Mouse (Mus musculus) kidney, postnatal 0 days (tissue): ENCODE measurements at regions not wholly inside any gene's neighbourhood (a gene's known extent, or its start where the extent isn't known, plus 50 kb on each side); places are given as distances from the start of the nearest gene placed in this dataset.

ENCODE experiments used
- ATAC-seq: fragments of 200-750 bp; cut with Nextera tagmentation; replicated peaks from 2 replicates; pipeline ENCODE4 v1.8.0; 2017; ENCODE audit warnings: low read depth, moderate number of reproducible peaks, moderate TSS enrichment, moderate library complexity; ENCODE audit not compliant: low FRiP score
- DNase-seq: peaks from one replicate; pipeline ENCODE4 v3.0.0-alpha.2; 2016; ENCODE audit warnings: low spot score
- H3K27ac ChIP-seq: fragments of 300-500 bp; sonication (generic); 2 replicates; pipeline ENCODE4 v1.5.1; 2014; ENCODE audit warnings: mild to moderate bottlenecking
- H3K27me3 ChIP-seq: fragments of 300-500 bp; sonication (generic); 2 replicates; pipeline ENCODE4 v1.6.1; 2014; ENCODE audit warnings: low read length, mixed read lengths; ENCODE audit not compliant: insufficient read depth
- H3K36me3 ChIP-seq: fragments of 300-500 bp; sonication (generic); 2 replicates; pipeline ENCODE4 v1.6.1; 2014; ENCODE audit warnings: low read length, mixed read lengths; ENCODE audit not compliant: insufficient read depth
- H3K4me1 ChIP-seq: fragments of 300-500 bp; sonication (generic); replicated peaks from 2 replicates; pipeline ENCODE4 v1.6.1; 2014; ENCODE audit warnings: antibody characterized with exemption, low read length, mixed read lengths; ENCODE audit not compliant: insufficient read depth
- H3K4me2 ChIP-seq: fragments of 300-500 bp; sonication (generic); 2 replicates; pipeline ENCODE4 v1.6.1; 2014; ENCODE audit warnings: mild to moderate bottlenecking, low read length, moderate library complexity, mixed read lengths
- H3K4me3 ChIP-seq: fragments of 300-500 bp; sonication (generic); replicated peaks from 2 replicates; pipeline ENCODE4 v1.5.1; 2014; ENCODE audit warnings: low read depth, low read length
- H3K9ac ChIP-seq: fragments of 300-500 bp; sonication (generic); 2 replicates; pipeline ENCODE4 v1.6.1; 2014; ENCODE audit warnings: low read depth, low read length
- H3K9me3 ChIP-seq: fragments of 300-500 bp; sonication (generic); replicated peaks from 2 replicates; pipeline ENCODE4 v1.6.1; 2016; ENCODE audit warnings: low read length, inconsistent platforms, mixed read lengths
- CTCF ChIP-seq: IDR thresholded peaks from 2 replicates; pipeline ENCODE4 v1.5.1; 2016; ENCODE audit warnings: antibody characterized with exemption, low read depth, mild to moderate bottlenecking, moderate library complexity
- WGBS: fragments of 180-500 bp; shearing (Covaris S2); extraction: QIAGEN DNeasy Blood & Tissue Kit; methylation state at CpG from one replicate; pipeline ENCODE4 v1.1.7; 2014; 5-methylcytosine and 5-hydroxymethylcytosine counted together

DNA sequence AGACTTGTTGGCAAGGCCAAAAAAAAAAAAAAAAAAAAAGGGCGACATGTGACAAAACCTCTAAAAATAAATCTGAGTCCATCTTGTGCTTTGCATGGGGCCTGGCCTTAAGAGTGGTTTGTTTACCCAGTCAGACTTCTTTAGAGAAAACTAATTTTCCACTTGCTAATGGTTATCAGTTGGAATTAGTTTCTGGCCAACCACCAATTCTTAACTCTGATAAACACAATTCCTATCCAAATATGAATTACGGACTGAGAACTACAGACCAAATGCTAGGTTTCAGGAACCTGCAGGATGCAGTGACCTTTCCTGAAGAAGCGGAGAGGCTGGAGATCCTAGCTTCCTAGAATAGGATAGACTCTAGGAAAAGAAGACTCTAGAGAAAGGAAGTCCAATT lies 79.4 kb downstream of the Thnsl1 start:
- Histone ChIP-seq H3K27ac (no peak overlapping the region), H3K4me1 (no peaks in the 10 kb centered on the region), H3K9me3 (no peaks in the 10 kb centered on the region), H3K9ac (no peak overlapping the region), H3K27me3 (no peaks in the 10 kb centered on the region), H3K4me2 (no peak overlapping the region), H3K4me3 (no peak overlapping the region), H3K36me3 (no peaks in the 10 kb centered on the region)
- TF ChIP-seq CTCF = no peak
- 91% methylated on average over 3 of the region's 3 CpGs for WGBS
- ATAC-seq (no peak), DNase-seq (no peak)

DNA sequence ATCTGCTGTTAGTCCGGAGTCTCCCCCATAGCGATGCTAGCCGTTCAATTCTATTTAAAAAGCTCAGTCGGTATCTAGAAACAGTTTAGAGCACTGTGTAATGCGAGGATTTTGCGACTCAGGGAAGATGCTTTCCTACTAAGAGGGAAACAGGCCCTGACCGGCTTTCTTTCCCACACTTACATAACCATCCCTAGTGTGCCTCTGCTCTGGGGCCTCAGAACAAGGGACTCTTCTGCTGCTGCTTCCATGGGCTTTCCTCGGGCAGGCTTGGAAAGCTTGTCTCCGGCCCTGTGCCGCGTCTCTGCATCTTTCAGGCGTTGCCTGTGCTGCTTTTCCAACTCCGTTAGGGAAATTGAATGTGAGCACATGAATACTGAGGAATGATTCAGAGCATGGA lies 79.6 kb upstream of the Gpr158 start:
- ATAC-seq (no peak), DNase-seq (no peak)
- Histone ChIP-seq H3K27me3 (no peaks in the 10 kb centered on the region), H3K27ac (no peak overlapping the region), H3K9ac (no peak overlapping the region), H3K4me2 (no peak overlapping the region), H3K9me3 (no peaks in the 10 kb centered on the region), H3K36me3 (no peaks in the 10 kb centered on the region), H3K4me3 (no peak overlapping the region), H3K4me1 (no peaks in the 10 kb centered on the region)
- 84% methylated on average over 13 of the region's 13 CpGs for WGBS
- TF ChIP-seq CTCF = no peak

DNA sequence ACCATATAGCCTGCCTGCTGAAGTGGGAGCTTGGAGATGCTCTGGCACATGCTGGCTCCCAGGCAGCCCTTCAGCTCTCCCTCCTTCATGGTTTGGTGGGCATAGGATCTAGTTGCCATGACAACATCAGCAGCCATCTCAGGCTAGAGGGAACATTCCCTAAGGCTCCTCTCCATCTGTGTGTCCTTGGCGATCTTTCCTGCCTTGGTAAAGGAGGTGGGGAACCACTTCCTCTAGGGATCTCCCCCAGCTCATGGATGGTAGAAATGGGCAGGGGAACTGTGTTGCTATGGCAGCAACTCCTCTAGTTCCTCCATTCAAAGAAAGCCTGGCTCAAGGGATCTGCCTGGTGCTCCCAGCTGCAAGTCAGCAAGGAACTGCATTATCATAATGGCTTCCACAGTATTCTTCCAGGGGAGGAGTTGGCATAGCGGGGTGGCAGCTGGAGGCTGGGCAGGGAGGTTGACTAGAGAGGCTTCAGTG lies 74.6 kb upstream of the Gpr158 start:
- DNase-seq = no peak
- Histone ChIP-seq H3K27me3 (no peaks in the 10 kb centered on the region), H3K36me3 (no peaks in the 10 kb centered on the region), H3K9me3 (no peaks in the 10 kb centered on the region), H3K27ac (no peak overlapping the region), H3K4me3 (no peak overlapping the region), H3K4me2 (no peak overlapping the region), H3K4me1 (no peaks in the 10 kb centered on the region), H3K9ac (no peak overlapping the region)
- WGBS = 55% methylated on average over 2 of the region's 2 CpGs
- ATAC-seq = no peak
- no peak for TF ChIP-seq CTCF

DNA sequence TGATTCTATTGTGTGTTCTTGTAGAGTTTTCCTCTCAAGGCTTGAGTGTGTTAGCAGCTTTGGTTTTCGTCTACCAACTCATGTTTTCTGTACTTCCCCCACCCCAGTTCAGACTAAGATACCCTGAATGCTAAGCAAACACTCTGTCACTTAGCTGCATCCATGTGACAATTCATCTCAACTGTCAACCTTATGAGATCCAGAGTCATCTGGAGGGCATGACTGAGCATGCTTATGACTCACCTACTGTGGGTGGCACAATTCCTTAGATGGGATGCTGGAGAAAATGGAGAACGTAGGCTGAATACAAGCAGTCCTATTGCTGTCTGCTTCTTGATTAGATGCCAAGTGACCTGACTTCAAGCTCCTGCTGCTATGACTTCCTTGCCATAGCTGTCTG lies 73.3 kb upstream of the Gpr158 start:
- TF ChIP-seq CTCF = no peak

DNA sequence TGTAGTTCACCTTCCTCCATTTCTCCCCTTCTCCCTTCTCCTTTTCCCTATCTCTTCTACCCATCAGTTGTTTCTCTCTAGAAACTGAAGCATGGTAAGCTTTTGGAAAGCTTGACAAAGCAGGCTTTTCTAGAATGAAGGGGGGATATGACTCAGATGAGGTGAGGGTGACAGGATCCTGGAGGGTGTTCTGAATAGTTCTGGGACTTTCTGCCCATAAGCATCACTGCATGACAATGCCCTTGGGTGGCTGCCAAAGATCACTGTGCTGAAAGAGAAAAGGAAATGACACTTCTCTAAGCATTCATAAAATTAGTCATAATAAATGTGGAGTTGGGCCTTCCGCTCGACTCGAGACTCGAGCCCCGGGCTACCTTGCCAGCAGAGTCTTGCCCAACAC lies 67.7 kb upstream of the Gpr158 start:
- Histone ChIP-seq H3K9me3 (no peaks in the 10 kb centered on the region), H3K4me1 (no peaks in the 10 kb centered on the region), H3K4me3 (no peak overlapping the region), H3K27ac (no peak overlapping the region), H3K27me3 (no peaks in the 10 kb centered on the region), H3K4me2 (no peak overlapping the region), H3K9ac (no peak overlapping the region), H3K36me3 (no peaks in the 10 kb centered on the region)
- no peak for TF ChIP-seq CTCF
- DNase-seq (peak; percentile 2), ATAC-seq (no peak)
- 90% methylated on average over 5 of the region's 5 CpGs for WGBS

More for the DNA sequence above, 73.3 kb upstream of the Gpr158 start:
- no peak overlapping the region for H3K9ac ChIP-seq
- no peak for ATAC-seq
- H3K4me2 ChIP-seq = no peak overlapping the region
- no peak for DNase-seq
- no peaks in the 10 kb centered on the region for H3K36me3 ChIP-seq
- H3K27ac ChIP-seq = no peak overlapping the region
- H3K4me3 ChIP-seq = no peak overlapping the region
- H3K4me1 ChIP-seq = no peaks in the 10 kb centered on the region
- WGBS = 62% methylated on average over 2 of the region's 2 CpGs
- H3K9me3 ChIP-seq = no peaks in the 10 kb centered on the region
- H3K27me3 ChIP-seq = no peaks in the 10 kb centered on the region
